Mouse (Mus musculus) megakaryocyte, embryonic 14.5 days (primary cell): ENCODE measurements around the gene Stt3a. TPM values are rescaled to one million over a fixed set of nuclear protein-coding genes. Genes with fewer than 3 reads are reported as not detected.

Source experiments
- H3K27me3 ChIP-seq: replicated peaks from 2 replicates; pipeline ENCODE3; 2012; ENCODE audit warnings: inconsistent platforms
- H3K36me3 ChIP-seq: replicated peaks from 2 replicates; pipeline ENCODE3; 2012; ENCODE audit warnings: low read length, inconsistent platforms, mixed read lengths
- H3K4me1 ChIP-seq: 2 replicates; pipeline ENCODE4 v1.6.1; 2012; ENCODE audit warnings: inconsistent platforms
- H3K4me3 ChIP-seq: replicated peaks from 2 replicates; pipeline ENCODE3; 2012; ENCODE audit warnings: moderate library complexity, mild to moderate bottlenecking, inconsistent platforms
- H3K9me3 ChIP-seq: 2 replicates; pipeline ENCODE4 v1.6.1; 2012; ENCODE audit warnings: inconsistent platforms
- FLI1 ChIP-seq: IDR thresholded peaks from 2 replicates; pipeline ENCODE4 v1.6.1; 2012; ENCODE audit warnings: low read length, inconsistent platforms, mixed read lengths
- GATA1 ChIP-seq: IDR thresholded peaks from 3 replicates; pipeline ENCODE4 v1.6.1; 2012; ENCODE audit warnings: mixed read lengths, low read length, inconsistent platforms, borderline replicate concordance
- polyA plus RNA-seq: library from polyadenylated mRNA; stranded (reverse); fragments of >175 nt; gene quantifications from 2 replicates; pipeline ENCODE4 v1.2.3, GENCODE M21; 2012; ENCODE audit warnings: low replicate concordance; ENCODE audit not compliant: insufficient read depth

The Stt3a gene
- polyA plus RNA-seq, 1 experiment: 2.3 TPM

- Histone ChIP-seq H3K27me3 (no peaks in the 10 kb centered on the region), H3K9me3 (no peaks in the 10 kb centered on the region), H3K36me3 (peaks cover 42% of the 10 kb centered on the region), H3K4me1 (peaks cover 24% of the 10 kb centered on the region), H3K4me3 (peak overlapping the region; percentile 91)
- TF ChIP-seq GATA1 (no peak), FLI1 (peak; percentile 64; the same call in 1 of the 2 replicates)
Measured at GRCm38 (mm10) chr9:36726131-36727033, 41.1 kb downstream of the Stt3a start.

- Histone ChIP-seq H3K4me1 (no peaks in the 10 kb centered on the region), H3K27me3 (no peaks in the 10 kb centered on the region), H3K4me3 (no peak overlapping the region), H3K9me3 (no peaks in the 10 kb centered on the region), H3K36me3 (peaks cover 55% of the 10 kb centered on the region)
- no peak for TF ChIP-seq FLI1
- TF ChIP-seq GATA1: no peak
Measured at GRCm38 (mm10) chr9:36716624-36717023, 50.9 kb downstream of the Stt3a start.

GRCm38 (mm10) chr9:36707304-36707703, 60.2 kb downstream of the Stt3a start:
- H3K4me3 ChIP-seq: no peak overlapping the region
- peaks cover 10% of the 10 kb centered on the region; the same call in 1 of the 2 replicates for H3K4me1 ChIP-seq
- H3K9me3 ChIP-seq: no peaks in the 10 kb centered on the region
- H3K36me3 ChIP-seq: peaks cover 24% of the 10 kb centered on the region
- no peaks in the 10 kb centered on the region for H3K27me3 ChIP-seq
- TF ChIP-seq FLI1 (no peak), GATA1 (no peak)

GRCm38 (mm10) chr9:36705923-36706322, 61.6 kb downstream of the Stt3a start:
- no peak for TF ChIP-seq FLI1
- no peak for TF ChIP-seq GATA1

GRCm38 (mm10) chr9:36694276-36694675, 73.2 kb downstream of the Stt3a start:
- H3K4me1 ChIP-seq: no peaks in the 10 kb centered on the region
- no peak overlapping the region for H3K4me3 ChIP-seq
- no peaks in the 10 kb centered on the region for H3K27me3 ChIP-seq
- TF ChIP-seq FLI1: no peak
- no peak for TF ChIP-seq GATA1
- H3K36me3 ChIP-seq: no peaks in the 10 kb centered on the region
- 0 out of 2 replicates have a peak, but pooled peaks cover 4% of the 10 kb centered on the region for H3K9me3 ChIP-seq

More at GRCm38 (mm10) chr9:36705923-36706322, 61.6 kb downstream of the Stt3a start:
- no peaks in the 10 kb centered on the region for H3K9me3 ChIP-seq
- H3K27me3 ChIP-seq: no peaks in the 10 kb centered on the region
- H3K4me1 ChIP-seq: peaks cover 10% of the 10 kb centered on the region; the same call in 1 of the 2 replicates
- peaks cover 21% of the 10 kb centered on the region for H3K36me3 ChIP-seq
- H3K4me3 ChIP-seq: no peak overlapping the region

- H3K9me3 ChIP-seq: 0 out of 2 replicates have a peak, but pooled peaks cover 4% of the 10 kb centered on the region
- no peaks in the 10 kb centered on the region for H3K4me1 ChIP-seq
- TF ChIP-seq GATA1: no peak
- TF ChIP-seq FLI1: no peak
- H3K27me3 ChIP-seq: no peaks in the 10 kb centered on the region
- H3K36me3 ChIP-seq: no peaks in the 10 kb centered on the region
- no peak within 1 kb of the TSS for H3K4me3 ChIP-seq
Measured at GRCm38 (mm10) chr9:36692920-36693319, 74.6 kb downstream of the Stt3a start, which contains the start of gene Acrv1. Acrv1 (plus strand) TSS chr9:36693220.

- no peaks in the 10 kb centered on the region for H3K36me3 ChIP-seq
- no peak for TF ChIP-seq FLI1
- TF ChIP-seq GATA1: no peak
- H3K9me3 ChIP-seq: no peaks in the 10 kb centered on the region
- no peaks in the 10 kb centered on the region for H3K4me1 ChIP-seq
- no peak overlapping the region for H3K4me3 ChIP-seq
- H3K27me3 ChIP-seq: no peaks in the 10 kb centered on the region
Measured at GRCm38 (mm10) chr9:36687329-36687728, 80.2 kb downstream of the Stt3a start.

GRCm38 (mm10) chr9:36681424-36681823, 86.1 kb downstream of the Stt3a start:
- Histone ChIP-seq H3K4me3 (no peak overlapping the region), H3K36me3 (no peaks in the 10 kb centered on the region), H3K27me3 (no peaks in the 10 kb centered on the region), H3K9me3 (no peaks in the 10 kb centered on the region), H3K4me1 (no peaks in the 10 kb centered on the region)
- no peak for TF ChIP-seq FLI1
- TF ChIP-seq GATA1: no peak

Other genes starting within 250 kb of the Stt3a start
- gene Gm5615, start 225.7 kb downstream of the Stt3a start, polyA plus RNA-seq: not detected in 2 replicates
- not detected in 2 replicates for gene Gm17689, start 185.0 kb downstream of the Stt3a start, polyA plus RNA-seq
- not detected in 2 replicates for gene A630095E13Rik, start 124.3 kb downstream of the Stt3a start, polyA plus RNA-seq
- gene Acrv1, start 74.5 kb downstream of the Stt3a start, polyA plus RNA-seq: not detected in 2 replicates
- 0.20 TPM in 1 of 2 replicates, not detected in the other for gene Chek1, start 40.6 kb downstream of the Stt3a start, polyA plus RNA-seq
- gene Ei24, start 29.7 kb upstream of the Stt3a start, polyA plus RNA-seq: 17.8 and 23.7 TPM in 2 replicates
- not detected in 2 replicates for gene Fez1, start 54.2 kb upstream of the Stt3a start, polyA plus RNA-seq